Mouse (Mus musculus): Measurements from ENCODE around the gene Pla2g2c.

GRCm38 (mm10) chr4:138729018-138729703, 4.6 kb downstream of the Pla2g2c start:
- TF ChIP-seq CTCF (IDR thresholded peaks at IDR 0.05; ENCODE audit: extremely low read depth, insufficient read depth, insufficient read length, insufficient replicate concordance) (no peak), POLR2A (IDR thresholded peaks at IDR 0.05; ENCODE audit: low read depth, low read length) (no peak)

Data from spleen, adult 2 months (tissue).